Mouse (Mus musculus) ovary, adult 18-20 months (tissue): Measurements from ENCODE around the gene Zfp804a.

Experiments
- DNase-seq: peaks from one replicate; pipeline ENCODE4 v3.0.0; 2022; ENCODE audit warnings: low spot score, mixed read lengths

Zfp804a gene

DNA sequence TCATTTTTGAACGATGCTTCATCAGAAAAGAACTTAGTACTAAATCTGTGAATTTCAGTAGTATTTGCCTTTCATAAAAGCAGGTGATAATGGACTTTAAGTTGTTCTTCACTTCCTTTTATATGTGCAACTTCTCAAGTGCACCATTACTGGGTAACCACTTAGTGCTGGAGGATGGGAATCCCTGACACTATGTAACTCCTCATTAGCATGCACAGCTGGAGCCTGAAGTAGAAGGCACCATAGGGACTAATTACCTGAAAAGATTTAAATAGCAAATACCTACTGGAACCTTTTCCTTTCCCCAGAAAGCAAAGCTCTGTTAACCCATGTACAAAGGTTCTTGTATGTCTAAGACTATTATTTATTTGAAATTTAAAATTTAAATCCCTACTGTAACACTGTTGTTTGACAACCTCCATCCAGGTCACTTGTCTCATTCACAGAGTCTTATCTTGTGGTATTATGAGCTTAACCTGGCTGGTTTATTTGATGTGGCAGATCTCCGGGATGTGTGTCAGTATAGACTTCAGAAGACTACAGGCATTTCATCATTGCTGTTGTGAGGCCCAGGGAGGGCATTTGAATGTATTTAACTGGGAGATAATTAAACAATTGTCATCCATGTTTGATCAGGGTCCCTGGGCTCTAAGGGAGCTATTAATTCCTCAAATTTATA lies 229.7 kb downstream of the Zfp804a start:
- no peak for DNase-seq

DNA sequence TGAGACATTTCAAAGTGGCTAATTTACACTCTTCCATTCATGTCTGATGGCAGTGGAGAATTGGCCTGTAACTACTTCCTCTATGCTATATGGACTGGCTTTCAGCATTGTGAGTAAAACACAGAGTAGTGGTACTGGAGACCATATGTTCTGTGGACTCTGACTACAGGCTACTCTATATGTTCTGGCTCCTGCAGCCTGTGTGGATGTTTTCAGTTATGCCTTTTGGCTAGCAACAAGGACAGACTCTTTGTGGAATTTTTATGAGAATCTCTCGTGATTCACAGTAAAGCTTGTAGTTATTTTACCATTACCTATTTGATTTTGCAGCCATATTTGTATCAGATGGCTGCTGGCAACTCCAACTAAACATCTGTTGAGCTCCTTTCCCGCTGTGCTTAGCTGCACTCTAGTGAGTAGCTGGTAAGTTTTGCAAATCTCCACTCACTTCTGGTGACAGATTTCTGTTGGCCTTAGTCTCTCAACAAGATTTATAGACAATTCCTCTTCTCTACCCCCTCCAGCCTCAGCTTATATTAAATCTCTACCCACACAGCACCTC lies 242.0 kb downstream of the Zfp804a start:
- DNase-seq = no peak
